Mouse (Mus musculus) gastrocnemius, adult 2 months (tissue): ENCODE data around the gene Ctag2. TPM values are rescaled to one million over a fixed set of nuclear protein-coding genes. Genes with fewer than 3 reads are reported as not detected.

Source experiments
- DNase-seq: peaks from one replicate; pipeline ENCODE4 v3.0.0; 2022
- H3K27ac ChIP-seq: fragments of 200-600 bp; 2 replicates; pipeline ENCODE4 v1.8.1; 2022; ENCODE audit warnings: mild to moderate bottlenecking
- H3K4me3 ChIP-seq: fragments of 200-600 bp; 2 replicates; pipeline ENCODE4 v1.8.1; 2022; ENCODE audit warnings: mild to moderate bottlenecking, moderate library complexity
- CTCF ChIP-seq: fragments of 200-600 bp; IDR thresholded peaks from 2 replicates; pipeline ENCODE4 v1.8.1; 2022; ENCODE audit warnings: antibody characterized with exemption, mild to moderate bottlenecking, moderate library complexity
- intact Hi-C: fragments of 180-260 bp; cut with DNase I; formaldehyde crosslinking; loops from one replicate; pipeline ENCODE4 v1.15.1; 2025
- long read RNA-seq, 2 experiments: library from polyadenylated mRNA; stranded (forward); transcript quantifications; one replicate each; pipeline ENCODE4 v2.0.0; 2021
- total RNA-seq, 2 experiments: library from RNA; stranded (reverse); gene quantifications; 2 replicates each; pipeline ENCODE4 v1.2.3; 2021

The Ctag2 gene
- not detected for total RNA-seq
- long read RNA-seq, experiment 1, result 0 reads
- long read RNA-seq, experiment 2, result 0 reads

DNA sequence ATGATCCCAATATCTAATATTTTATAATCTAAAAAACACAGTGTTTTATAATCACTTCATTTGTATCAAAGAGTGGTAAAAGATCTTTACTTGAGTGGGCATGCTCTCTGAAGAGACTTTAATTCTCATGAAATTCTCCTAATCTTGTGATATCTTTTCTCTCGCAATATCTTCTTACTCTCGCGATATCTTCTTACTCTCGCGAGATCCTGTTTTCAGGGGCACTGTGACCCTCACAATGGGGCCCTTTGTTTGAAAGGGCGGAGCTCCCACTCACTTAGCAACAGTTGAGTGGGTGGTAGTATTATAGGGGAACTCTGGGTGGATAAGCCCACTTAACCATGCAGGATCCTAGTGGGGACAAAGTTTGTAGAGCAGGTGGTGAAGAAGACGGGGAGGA, at the start of gene Ctag2:
TSS of gene Ctag2 (plus strand) at position 301 of the 400 bp plus-strand sequence.
- intact Hi-C loops, result no loop called here
- Histone ChIP-seq H3K27ac (no peak within 1 kb of the TSS), H3K4me3 (no peak within 1 kb of the TSS)
- no peak for DNase-seq
- TF ChIP-seq CTCF, result no peak
